Mouse (Mus musculus) stomach, postnatal 0 days (tissue): ENCODE data around the gene Nsun4. TPM values are rescaled to one million over a fixed set of nuclear protein-coding genes. Genes with fewer than 3 reads are reported as not detected.

Source experiments
- ATAC-seq: fragments of 200-750 bp; cut with Nextera tagmentation; 2 replicates; pipeline ENCODE4 v1.8.0; 2017; ENCODE audit not compliant: low FRiP score, low TSS enrichment
- DNase-seq: peaks from one replicate; pipeline ENCODE4 v3.0.0-alpha.2; 2016; ENCODE audit warnings: low spot score
- H3K27ac ChIP-seq: fragments of 300-500 bp; sonication (generic); replicated peaks from 2 replicates; pipeline ENCODE4 v1.5.1; 2014; ENCODE audit warnings: mild to moderate bottlenecking, control low read depth
- H3K27me3 ChIP-seq: fragments of 300-500 bp; sonication (generic); 2 replicates; pipeline ENCODE4 v1.6.1; 2014; ENCODE audit warnings: low read length; ENCODE audit not compliant: control insufficient read depth, insufficient read depth
- H3K36me3 ChIP-seq: fragments of 300-500 bp; sonication (generic); 2 replicates; pipeline ENCODE4 v1.6.1; 2014; ENCODE audit warnings: low read length, mixed read lengths; ENCODE audit not compliant: control insufficient read depth, insufficient read depth
- H3K4me1 ChIP-seq: fragments of 300-500 bp; sonication (generic); replicated peaks from 2 replicates; pipeline ENCODE4 v1.6.1; 2014; ENCODE audit warnings: antibody characterized with exemption; ENCODE audit not compliant: control insufficient read depth, insufficient read depth
- H3K4me2 ChIP-seq: fragments of 300-500 bp; sonication (generic); replicated peaks from 2 replicates; pipeline ENCODE4 v1.6.1; 2014; ENCODE audit warnings: low read depth, mild to moderate bottlenecking, control low read depth, moderate library complexity
- H3K4me3 ChIP-seq: fragments of 300-500 bp; sonication (generic); 2 replicates; pipeline ENCODE4 v1.5.1; 2014; ENCODE audit warnings: low read depth, low read length, control low read depth
- H3K9ac ChIP-seq: fragments of 300-500 bp; sonication (generic); 2 replicates; pipeline ENCODE4 v1.6.1; 2014; ENCODE audit warnings: mild to moderate bottlenecking, low read length, control low read depth, mixed read lengths
- H3K9me3 ChIP-seq: fragments of 300-500 bp; sonication (generic); 2 replicates; pipeline ENCODE4 v1.6.1; 2016; ENCODE audit warnings: low read length; ENCODE audit not compliant: control insufficient read depth
- CTCF ChIP-seq: IDR thresholded peaks from 2 replicates; pipeline ENCODE4 v1.5.1; 2016; ENCODE audit warnings: antibody characterized with exemption, low read depth, mild to moderate bottlenecking, moderate library complexity
- EP300 ChIP-seq: optimal IDR thresholded peaks from 2 replicates; pipeline ENCODE3; 2016; ENCODE audit warnings: antibody characterized with exemption
- WGBS: fragments of 180-500 bp; shearing (Covaris S2); extraction: QIAGEN DNeasy Blood & Tissue Kit; methylation state at CpG from one replicate; pipeline ENCODE4 v1.1.7; 2014; 5-methylcytosine and 5-hydroxymethylcytosine counted together
- polyA plus RNA-seq: library from polyadenylated mRNA; unstranded; fragments of >200 nt; fragmentation: Nextera tagmentation; extraction: Ambion mirVana; gene quantifications from 2 replicates; pipeline ENCODE4 v1.2.1, GENCODE M21; 2015

Nsun4 gene
- polyA plus RNA-seq, 1 experiment from 2014 or later, result 11.4 TPM

GRCm38 (mm10) chr4:115987436-115987835 is 66.2 kb downstream of the Nsun4 start:
- H3K27me3 ChIP-seq, result no peaks in the 10 kb centered on the region
- no peaks in the 10 kb centered on the region for H3K36me3 ChIP-seq
- TF ChIP-seq EP300 (no peak), CTCF (no peak)
- 0 out of 2 replicates have a peak, but pooled peaks cover 2% of the 10 kb centered on the region for H3K9me3 ChIP-seq
- ATAC-seq (0 out of 2 replicates have a peak, but pooled peaks have one; percentile 27), DNase-seq (no peak)
- no peaks in the 10 kb centered on the region for H3K4me1 ChIP-seq
- 85% methylated on average over 1 of the region's 1 CpGs for WGBS
- H3K27ac ChIP-seq, result no peak overlapping the region
- no peak overlapping the region for H3K9ac ChIP-seq
- no peak overlapping the region for H3K4me2 ChIP-seq
- no peak overlapping the region for H3K4me3 ChIP-seq

- Histone ChIP-seq H3K9me3 (no peaks in the 10 kb centered on the region), H3K9ac (no peak overlapping the region), H3K4me3 (no peak overlapping the region), H3K4me1 (no peaks in the 10 kb centered on the region), H3K27ac (no peak overlapping the region), H3K4me2 (no peak overlapping the region), H3K36me3 (no peaks in the 10 kb centered on the region), H3K27me3 (peaks cover 7% of the 10 kb centered on the region; the same call in 1 of the 2 replicates)
- ATAC-seq (no peak), DNase-seq (peak; percentile 46)
- TF ChIP-seq CTCF, result peak; percentile 56
- no peak for TF ChIP-seq EP300
- 45% methylated on average over 8 of the region's 8 CpGs for WGBS
Observed at GRCm38 (mm10) chr4:115984967-115985366, 68.7 kb downstream of the Nsun4 start.

- Histone ChIP-seq H3K4me3 (no peak overlapping the region), H3K4me2 (peak overlapping the region; percentile 8; the same call in 1 of the 2 replicates), H3K36me3 (no peaks in the 10 kb centered on the region), H3K9ac (no peak overlapping the region), H3K27me3 (peaks cover 8% of the 10 kb centered on the region; the same call in 1 of the 2 replicates), H3K27ac (no peak overlapping the region), H3K4me1 (peaks cover 6% of the 10 kb centered on the region; the same call in 1 of the 2 replicates), H3K9me3 (no peaks in the 10 kb centered on the region)
- peak; percentile 89 for DNase-seq
- peak; percentile 61 for ATAC-seq
- 3% methylated on average over 13 of the region's 13 CpGs for WGBS
- TF ChIP-seq EP300, result no peak
- TF ChIP-seq CTCF, result peak; percentile 87
Observed at GRCm38 (mm10) chr4:115984111-115984510, 69.6 kb downstream of the Nsun4 start.

Other genes with a start within 250 kb of the Nsun4 start
- gene Mob3c, start 225.8 kb downstream of the Nsun4 start, polyA plus RNA-seq, result 7.5 and 8.1 TPM in 2 replicates
- 11.6 and 15.1 TPM in 2 replicates for gene Mknk1, start 214.7 kb downstream of the Nsun4 start, polyA plus RNA-seq
- gene Kncn, start 169.5 kb downstream of the Nsun4 start, polyA plus RNA-seq, result not detected in 2 replicates
- not detected in 2 replicates for gene 6430628N08Rik, start 163.2 kb downstream of the Nsun4 start, polyA plus RNA-seq
- 0.02 TPM in 1 of 2 replicates, not detected in the other for gene Dmbx1, start 114.0 kb downstream of the Nsun4 start, polyA plus RNA-seq
- gene Faah, start 36.0 kb downstream of the Nsun4 start, polyA plus RNA-seq, result 7.7 and 8.3 TPM in 2 replicates
- gene Uqcrh, start 21.2 kb upstream of the Nsun4 start, polyA plus RNA-seq, result 571 and 591 TPM in 2 replicates
- 37.4 and 41.1 TPM in 2 replicates for gene Lrrc41, start 21.4 kb upstream of the Nsun4 start, polyA plus RNA-seq
- gene Rad54l, start 69.8 kb upstream of the Nsun4 start, polyA plus RNA-seq, result 5.1 and 5.3 TPM in 2 replicates
- gene Pomgnt1, start 70.0 kb upstream of the Nsun4 start, polyA plus RNA-seq, result 26.6 and 29.6 TPM in 2 replicates
- gene Lurap1, start 97.5 kb upstream of the Nsun4 start, polyA plus RNA-seq, result 1.2 and 1.6 TPM in 2 replicates
- gene Tspan1, start 113.7 kb upstream of the Nsun4 start, polyA plus RNA-seq, result 319 and 330 TPM in 2 replicates
- not detected in 2 replicates for gene 1700042G07Rik, start 119.5 kb upstream of the Nsun4 start, polyA plus RNA-seq
- not detected in 2 replicates for gene Gm49337, start 119.5 kb upstream of the Nsun4 start, polyA plus RNA-seq
- gene Pik3r3, start 167.7 kb upstream of the Nsun4 start, polyA plus RNA-seq, result 6.4 and 6.8 TPM in 2 replicates